Mouse (Mus musculus) heart, adult 11 months (tissue): ENCODE results near the gene Mier3.
A peak's percentile ranks its signal among the peaks of the same experiment; 100 is the strongest.

Source experiments
- DNase-seq: peaks from one replicate; pipeline ENCODE4 v3.0.0; 2022

The Mier3 gene

DNA sequence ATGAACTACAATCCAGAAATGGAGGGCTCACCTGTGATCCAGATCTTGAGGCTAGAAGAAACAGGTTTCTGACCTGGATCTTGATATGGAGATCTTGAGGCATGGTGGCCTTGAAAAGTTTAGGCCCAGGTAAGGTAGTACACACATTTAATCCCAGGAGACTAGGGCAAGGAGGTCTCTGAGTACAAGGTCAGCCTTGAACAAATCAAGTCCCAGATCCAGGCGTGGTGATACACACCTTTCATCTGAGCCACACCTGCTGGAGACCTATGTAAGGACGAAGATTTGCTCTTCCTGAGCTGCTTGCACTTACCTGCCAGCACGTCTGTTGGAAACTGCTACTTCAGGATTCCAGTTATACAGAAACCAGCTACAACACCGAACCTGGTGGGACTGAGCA is at the start of gene Mier3:
Gene Mier3, plus strand, starts transcription at position 301 of the 400 bp plus-strand sequence.
- peak; percentile 64 for DNase-seq

DNA sequence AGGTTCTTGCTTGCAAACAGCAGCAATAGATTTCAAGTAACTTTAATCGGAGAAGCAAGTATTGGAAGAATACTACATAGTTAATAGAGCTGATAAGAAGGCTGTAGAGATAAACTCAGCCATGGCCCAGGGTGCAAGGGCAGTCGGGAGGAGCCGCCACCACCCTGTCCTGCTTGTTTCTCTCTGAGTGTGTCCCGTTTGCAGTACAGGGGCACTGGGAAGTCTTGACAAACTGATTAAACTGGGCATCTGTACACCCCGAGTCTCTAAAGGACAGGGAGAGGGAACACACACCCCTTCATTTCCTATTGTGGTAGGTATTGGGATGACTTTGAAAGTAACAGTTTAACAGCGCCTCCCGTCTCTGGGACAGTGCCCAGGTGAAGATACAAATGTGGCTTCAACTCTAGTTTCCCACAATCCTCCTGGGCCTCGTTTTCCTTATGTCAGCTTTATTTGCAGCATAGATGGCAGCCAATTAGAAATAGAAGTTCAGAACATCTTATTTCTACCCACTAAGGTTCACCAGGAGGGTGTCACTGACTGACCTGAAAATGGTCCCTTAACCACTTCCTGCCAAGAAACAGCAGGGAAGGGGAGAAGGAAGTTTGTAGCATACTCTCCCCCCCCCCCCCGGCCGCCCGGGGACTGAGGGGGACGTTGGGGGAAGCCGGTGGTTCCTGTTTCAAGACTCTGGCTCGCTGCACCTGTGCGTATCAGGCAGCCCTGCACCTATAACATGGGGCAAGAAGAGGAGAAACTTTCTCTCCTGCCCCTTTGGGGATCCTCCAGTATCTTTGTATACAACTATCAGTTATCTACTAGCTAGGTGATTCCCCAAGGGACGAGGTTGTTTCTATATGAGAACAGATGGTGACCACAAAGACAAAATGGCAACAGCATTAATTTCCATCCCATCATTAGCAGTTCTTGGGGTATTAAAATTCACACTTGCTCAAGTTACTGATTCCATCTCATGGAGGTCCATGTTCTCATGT is 46.3 kb upstream of the Mier3 start:
- DNase-seq = no peak

DNA sequence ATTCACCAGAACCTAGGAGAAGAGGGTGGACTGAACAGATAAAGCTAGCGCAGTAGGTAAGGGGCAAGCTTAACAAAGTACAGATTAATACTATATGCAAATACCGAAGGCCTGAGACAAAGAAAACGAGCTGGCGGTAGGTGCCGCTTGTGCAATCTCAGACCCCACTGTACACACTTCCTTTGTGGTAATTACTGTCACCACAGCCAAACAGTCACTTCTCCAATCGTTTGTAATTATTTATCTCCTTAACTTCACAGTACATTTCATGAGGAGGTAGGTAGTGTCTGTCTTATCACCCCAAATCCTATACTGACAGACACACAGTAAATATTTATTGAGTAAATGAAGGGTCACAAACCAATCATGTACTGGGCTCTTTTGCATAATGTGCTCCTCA is 40.5 kb upstream of the Mier3 start:
- no peak for DNase-seq

DNA sequence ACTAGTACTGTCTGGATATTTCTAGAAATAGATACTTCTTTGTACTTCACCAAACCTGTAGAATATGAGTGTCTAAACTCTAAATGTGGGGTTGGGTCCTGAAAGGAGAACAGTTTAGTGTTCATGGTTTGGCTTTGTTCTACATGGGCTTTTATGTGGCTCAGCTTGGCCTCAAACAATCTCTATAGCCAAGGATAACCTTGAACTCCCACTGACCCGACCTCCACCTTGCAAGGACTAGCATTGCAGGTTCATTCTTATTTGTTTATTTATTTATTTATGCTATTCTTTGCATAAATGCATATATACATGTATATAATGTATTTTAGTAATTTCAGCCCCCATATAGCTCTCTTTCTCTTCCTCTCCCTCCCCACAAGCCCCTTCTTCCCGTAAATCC is 37.1 kb upstream of the Mier3 start:
- DNase-seq = no peak

- no peak for DNase-seq
Observed at GRCm38 (mm10) chr13:111646204-111646603, 34.6 kb upstream of the Mier3 start.

DNA sequence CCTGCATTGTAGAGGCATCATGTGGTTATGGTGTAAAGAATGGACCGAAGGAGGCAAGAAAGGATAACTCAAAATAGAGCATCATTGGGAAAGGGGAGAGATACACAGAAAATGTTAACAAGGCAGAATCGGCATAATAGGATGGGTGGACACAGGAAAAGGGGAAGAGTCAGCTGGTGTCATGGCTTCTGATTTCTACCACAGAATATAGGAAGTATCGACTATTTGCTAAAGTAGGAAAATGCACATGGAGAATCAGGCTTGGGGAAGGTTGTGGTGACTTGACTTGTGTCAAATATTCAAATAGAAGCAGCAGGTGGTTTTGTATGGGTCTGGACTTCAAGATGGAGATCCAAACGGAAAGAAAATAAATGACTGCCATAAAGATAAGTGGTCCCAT is 33.5 kb upstream of the Mier3 start:
- no peak for DNase-seq

GRCm38 (mm10) chr13:111651020-111651419 is 29.8 kb upstream of the Mier3 start:
- DNase-seq = no peak

DNA sequence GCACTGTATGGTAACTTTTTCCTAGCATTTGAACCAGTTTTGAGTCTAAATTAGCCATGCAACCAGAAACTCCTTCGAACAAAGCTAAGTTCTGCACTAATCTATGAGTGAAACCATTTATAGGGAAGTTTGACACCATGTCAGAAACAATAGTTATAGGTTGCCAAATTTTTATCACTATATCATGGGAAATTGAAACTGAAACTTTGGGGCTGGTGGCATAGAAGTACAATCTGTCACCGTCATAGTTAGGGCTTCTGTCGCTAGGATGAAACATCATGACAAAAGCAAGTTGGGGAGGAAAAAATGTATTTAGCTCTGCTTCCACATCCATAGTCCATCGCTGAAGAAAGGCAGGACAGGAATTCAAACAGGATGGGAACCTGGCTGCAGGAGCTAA is 25.5 kb upstream of the Mier3 start:
- DNase-seq = no peak

DNA sequence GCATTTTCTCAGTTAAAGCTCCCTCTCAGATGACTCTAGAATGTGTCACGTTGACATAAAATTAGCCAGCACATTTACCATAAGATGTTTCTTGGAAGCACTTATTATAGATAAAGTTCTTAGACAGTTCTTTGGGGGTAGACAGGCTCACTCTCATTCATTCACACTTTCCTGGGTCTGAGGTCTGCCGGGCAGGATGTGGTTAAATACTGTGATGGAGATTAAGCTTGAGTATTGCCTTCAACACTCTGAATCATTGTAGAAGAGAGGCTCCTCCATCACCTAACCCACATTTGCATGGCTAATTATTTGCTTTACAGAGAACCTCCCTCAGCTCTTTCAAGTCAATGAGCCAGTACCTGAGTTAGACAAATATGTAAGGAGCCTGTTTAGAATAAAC is 24.9 kb upstream of the Mier3 start:
- peak; percentile 23 for DNase-seq

GRCm38 (mm10) chr13:111656309-111656708 is 24.5 kb upstream of the Mier3 start:
- peak; percentile 61 for DNase-seq

DNA sequence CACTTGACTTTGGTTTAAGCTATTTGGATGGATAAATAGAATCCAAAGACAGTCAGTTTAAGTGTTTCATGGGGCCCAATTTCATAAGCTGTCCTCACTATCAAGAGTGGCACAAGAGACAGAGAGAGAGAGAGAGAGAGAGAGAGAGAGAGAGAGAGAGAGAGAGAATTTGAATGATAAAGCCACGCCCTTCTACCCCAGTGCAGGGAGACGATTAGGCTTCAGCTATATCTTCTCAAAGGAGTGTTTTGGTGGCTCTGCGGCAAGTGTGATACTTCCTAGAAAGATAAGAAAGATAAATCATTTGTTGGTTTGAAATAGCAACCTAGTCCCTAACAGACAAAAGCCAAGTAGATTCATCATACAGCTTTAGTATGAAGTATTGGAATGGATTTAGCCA is 24.0 kb upstream of the Mier3 start:
- no peak for DNase-seq

DNA sequence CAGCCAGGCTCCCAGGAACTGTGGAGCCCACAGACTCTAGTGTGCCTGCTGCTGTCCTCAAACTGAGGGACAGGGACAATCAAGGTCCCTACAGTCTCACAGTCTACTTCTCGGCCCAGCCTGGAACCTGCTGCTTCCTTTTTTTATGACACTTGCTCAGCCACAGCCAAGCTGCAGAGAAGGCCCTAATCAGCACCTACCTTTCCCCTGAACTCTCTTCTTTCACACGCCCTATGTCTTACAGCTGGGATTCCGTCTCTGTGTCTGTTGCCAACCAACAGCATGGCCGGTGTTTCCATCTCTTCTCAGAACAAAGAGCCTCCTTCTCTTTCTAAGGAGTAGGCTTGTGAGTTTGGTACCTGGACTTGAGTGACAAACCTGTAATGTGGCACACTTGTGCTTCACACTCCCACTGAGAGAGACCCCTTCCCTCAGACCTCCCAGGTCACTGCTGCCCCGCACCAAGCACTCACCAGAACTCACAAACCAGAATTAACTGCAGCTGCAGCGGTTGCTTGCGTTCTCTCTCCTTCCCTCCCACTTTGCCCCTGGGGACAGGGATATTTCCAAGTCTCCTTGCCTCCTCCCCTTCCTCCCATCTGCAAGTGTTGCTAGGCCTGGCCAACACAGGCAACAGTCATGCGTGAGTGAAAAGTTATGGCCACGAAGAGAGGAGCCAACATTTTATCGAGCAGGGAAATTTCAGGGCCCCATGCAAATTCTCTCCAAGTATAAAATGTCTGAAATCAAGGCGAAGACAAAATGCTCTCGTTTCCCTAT is 22.1 kb upstream of the Mier3 start:
- DNase-seq = peak; percentile 93

DNA sequence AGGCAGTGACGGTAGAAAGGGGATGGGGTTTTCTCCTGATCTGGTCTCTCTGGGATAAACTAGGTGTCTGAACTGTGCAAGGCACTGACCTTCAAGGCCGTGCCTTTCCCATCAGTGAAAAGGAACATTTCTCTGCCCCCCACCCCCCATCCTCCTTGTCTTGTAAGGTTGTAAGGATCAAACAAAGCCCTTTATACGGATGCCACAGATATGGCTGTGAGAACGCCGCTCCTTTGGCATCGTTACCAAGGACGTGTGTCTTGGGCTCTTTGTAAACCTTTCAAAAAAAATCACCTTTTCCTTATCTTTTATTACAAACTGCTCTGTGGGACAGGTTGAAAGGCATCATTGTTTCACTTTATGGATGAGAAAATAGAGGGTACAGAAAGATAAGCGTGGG is 21.3 kb upstream of the Mier3 start:
- peak; percentile 19 for DNase-seq

DNA sequence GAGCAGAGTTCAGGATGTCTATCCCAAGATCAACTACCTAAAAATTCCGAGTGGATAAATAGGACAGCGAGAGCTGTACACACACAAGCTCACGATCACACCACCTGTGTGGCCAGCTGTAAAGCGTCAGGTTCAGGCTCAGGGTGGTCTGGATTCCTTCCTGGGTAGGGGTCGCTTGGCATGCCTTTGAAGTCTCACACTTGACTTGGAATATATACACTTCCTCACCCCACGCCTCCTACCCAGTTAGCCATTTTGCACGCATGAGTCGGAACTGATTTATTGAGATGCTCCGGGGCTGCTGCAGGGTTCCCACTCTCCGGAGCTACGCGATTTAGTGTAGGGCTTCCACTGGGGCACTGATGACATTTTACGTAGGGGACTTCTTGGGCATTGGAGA is 20.7 kb upstream of the Mier3 start:
- peak; percentile 72 for DNase-seq

- DNase-seq = peak; percentile 62
Observed at GRCm38 (mm10) chr13:111660556-111660955, 20.2 kb upstream of the Mier3 start.

- peak; percentile 7 for DNase-seq
Observed at GRCm38 (mm10) chr13:111668016-111668415, 12.8 kb upstream of the Mier3 start.

DNA sequence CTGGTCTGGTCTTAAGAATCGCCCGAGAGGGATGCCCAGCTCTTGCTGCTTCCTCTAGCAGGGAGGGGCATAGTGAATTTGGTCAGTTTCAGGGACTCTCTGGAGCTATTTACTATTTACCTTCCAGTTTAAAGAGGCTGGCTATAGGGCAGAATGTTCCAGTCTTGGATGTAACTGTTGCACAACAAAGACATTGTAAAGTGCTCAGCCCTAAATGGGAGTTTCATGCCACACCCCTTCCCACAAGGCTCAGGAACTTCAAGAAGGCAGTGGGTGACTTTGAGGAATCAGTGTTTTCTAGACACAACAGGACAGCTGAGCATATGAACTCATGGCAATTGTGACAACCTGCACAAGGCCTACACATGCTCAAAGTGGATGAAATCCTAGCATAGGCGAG is 3.9 kb upstream of the Mier3 start:
- peak; percentile 64 for DNase-seq

- peak; percentile 57 for DNase-seq
Observed at GRCm38 (mm10) chr13:111684056-111684625, 3.4 kb downstream of the Mier3 start.

- DNase-seq = peak; percentile 99
Observed at GRCm38 (mm10) chr13:111685751-111686462, 5.1 kb downstream of the Mier3 start.

DNA sequence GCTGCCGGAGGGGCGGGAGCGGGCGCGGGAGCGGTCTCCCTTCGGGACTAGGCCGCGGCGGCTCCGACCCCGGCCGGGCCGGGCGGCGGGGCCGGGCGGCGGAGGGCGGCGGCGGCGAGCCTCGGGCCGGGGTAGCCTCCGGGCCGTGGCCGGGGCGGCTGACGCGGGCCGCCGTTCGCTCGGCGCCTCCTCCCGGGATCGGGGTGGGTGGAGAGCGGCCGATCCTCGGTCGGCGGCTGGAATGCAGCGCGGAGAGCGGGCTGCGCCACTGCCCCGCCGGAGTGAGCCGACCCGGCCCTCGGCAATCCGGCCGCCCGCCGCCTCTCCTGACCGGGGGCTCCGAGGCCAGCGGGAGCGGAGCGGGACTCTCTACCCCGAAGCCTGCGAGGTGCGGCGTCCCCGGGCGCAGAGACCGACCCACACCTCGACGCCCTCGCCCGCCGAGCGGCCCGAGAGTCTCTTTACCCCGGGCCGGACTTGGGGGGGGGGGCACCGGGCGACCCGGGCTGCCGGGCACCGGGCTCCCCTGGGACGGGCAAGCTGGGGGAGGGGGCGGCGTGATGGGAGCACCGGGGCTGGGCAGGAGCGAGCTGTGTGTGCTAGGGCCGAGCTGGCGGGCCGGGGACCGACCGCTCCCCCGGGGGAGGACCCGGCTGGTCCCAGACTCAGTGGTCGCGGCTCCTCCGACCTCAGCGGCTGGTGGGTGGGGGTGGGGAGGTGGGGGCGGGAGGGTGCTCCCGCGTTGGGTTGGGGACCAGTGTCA is 5.9 kb downstream of the Mier3 start:
- DNase-seq = peak; percentile 95

DNA sequence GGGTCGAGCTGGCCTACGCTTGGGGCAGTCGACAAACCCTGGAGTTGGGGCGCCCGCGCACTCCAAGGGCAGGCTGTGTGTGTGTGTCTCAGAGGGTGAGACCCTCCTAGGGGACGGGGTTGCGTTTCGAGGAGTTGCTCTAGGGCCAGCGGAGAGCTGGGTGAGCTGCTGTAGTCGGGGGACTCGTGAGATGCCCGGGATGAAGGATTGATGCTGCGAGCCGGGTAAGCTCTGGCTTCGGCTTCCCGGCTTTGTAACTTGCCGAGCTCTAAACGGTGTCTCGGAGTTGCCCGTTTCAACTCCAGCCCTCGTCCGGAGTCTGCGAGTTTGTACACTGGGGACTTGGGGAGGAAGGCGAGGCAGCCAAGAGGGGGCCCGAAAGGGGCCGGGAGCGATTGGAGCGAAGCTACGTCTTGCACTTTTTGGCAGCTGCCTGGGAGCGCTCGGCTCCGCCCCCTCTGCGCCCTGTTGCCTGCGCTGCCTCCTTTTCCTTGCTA is 6.6 kb downstream of the Mier3 start:
- peak; percentile 97 for DNase-seq

DNA sequence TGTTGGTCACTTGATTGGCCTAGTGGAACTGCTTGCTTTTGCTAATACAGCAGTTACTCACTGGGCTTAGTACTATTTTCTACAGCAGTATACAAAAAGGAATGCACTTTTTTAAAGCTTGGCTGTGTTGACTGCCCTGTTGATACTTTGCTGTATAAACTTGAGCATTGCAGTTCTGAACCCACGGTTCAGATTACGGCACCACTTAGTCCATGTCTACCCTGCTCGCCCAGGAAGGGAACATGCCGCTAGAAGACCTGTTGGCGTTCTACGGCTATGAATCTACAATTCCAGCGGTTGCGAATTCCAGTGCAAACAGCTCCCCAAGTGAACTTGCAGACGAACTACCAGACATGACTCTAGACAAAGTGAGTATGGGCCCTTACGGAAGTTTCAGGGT is 22.6 kb downstream of the Mier3 start:
- peak; percentile 44 for DNase-seq
